In the genomic region with DNA sequence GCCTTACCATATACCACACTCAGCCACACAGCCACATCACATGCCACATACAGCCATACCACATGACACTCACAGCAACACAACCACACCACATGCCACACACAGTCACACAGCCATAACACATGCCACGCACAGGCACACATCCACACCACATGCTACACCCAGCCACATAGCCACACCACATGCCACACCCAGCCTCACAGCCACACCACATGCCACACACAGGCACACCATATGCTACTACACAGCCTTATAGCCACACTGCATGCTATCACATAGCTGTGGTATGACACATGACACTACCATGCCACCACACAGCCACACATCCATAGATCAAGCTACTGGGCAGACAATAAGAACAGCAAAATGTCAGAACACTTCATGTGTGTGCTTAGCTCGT, we compare ENCODE assay signal across 25 mouse cellular contexts.
DNase-seq lines count a peak whose midpoint lies in the region; ATAC-seq and TF ChIP-seq lines count a peak whose summit lies in the region.
"Had no signal": no experiment of that assay in that cellular context is flagged by ENCODE, and none has a peak within 500 bp of the region (broad histone marks: within the 10 kb centered on the region; RNA-seq: fewer than 3 reads in every experiment).

No protein-coding gene starts in this region.

- no peak overlapping the region for H3K4me2 ChIP-seq in embryonic facial prominence, embryonic 11.5 days (ENCODE audit: low read depth, low read length)
- no peak overlapping the region for H3K4me2 ChIP-seq in heart, embryonic 13.5 days
- H3K4me2 ChIP-seq in heart, embryonic 11.5 days: no peak overlapping the region
- no peak overlapping the region for H3K4me2 ChIP-seq in kidney, embryonic 16.5 days (replicated peaks; ENCODE audit: low read depth, low read length)
- no peak overlapping the region for H3K4me2 ChIP-seq in midbrain, embryonic 13.5 days (replicated peaks)
- no peak overlapping the region for H3K4me2 ChIP-seq in midbrain, postnatal 0 days (ENCODE audit: low read depth, low read length, poor library complexity, severe bottlenecking)
- H3K4me2 ChIP-seq: embryonic facial prominence, embryonic 15.5 days; heart, embryonic 12.5 days; intestine, embryonic 15.5 days; neural tube, embryonic 13.5 days had no signal

- H3K9me3 ChIP-seq in embryonic facial prominence, embryonic 11.5 days (replicated peaks; ENCODE audit: control insufficient read depth, low read length): no peaks in the 10 kb centered on the region
- H3K9me3 ChIP-seq in embryonic facial prominence, embryonic 10.5 days: no peaks in the 10 kb centered on the region
- H3K9me3 ChIP-seq in heart, embryonic 13.5 days: no peaks in the 10 kb centered on the region
- H3K9me3 ChIP-seq in heart, embryonic 11.5 days (replicated peaks; ENCODE audit: control insufficient read depth, low read length): no peaks in the 10 kb centered on the region
- H3K9me3 ChIP-seq in kidney, embryonic 16.5 days (ENCODE audit: low read length): no peaks in the 10 kb centered on the region
- H3K9me3 ChIP-seq in midbrain, embryonic 13.5 days: no peaks in the 10 kb centered on the region
- H3K9me3 ChIP-seq in midbrain, postnatal 0 days (ENCODE audit: low read length): no peaks in the 10 kb centered on the region
- H3K9me3 ChIP-seq: embryonic facial prominence, embryonic 15.5 days; heart, embryonic 12.5 days; intestine, embryonic 15.5 days; neural tube, embryonic 13.5 days had no signal

- H3K36me3 ChIP-seq in embryonic facial prominence, embryonic 11.5 days (replicated peaks; ENCODE audit: control insufficient read depth, insufficient read depth, low read depth, low read length): no peaks in the 10 kb centered on the region
- H3K36me3 ChIP-seq in embryonic facial prominence, embryonic 10.5 days (replicated peaks): no peaks in the 10 kb centered on the region
- H3K36me3 ChIP-seq in heart, embryonic 13.5 days: no peaks in the 10 kb centered on the region
- H3K36me3 ChIP-seq in heart, embryonic 11.5 days (ENCODE audit: control insufficient read depth, insufficient read depth, low read length): no peaks in the 10 kb centered on the region
- H3K36me3 ChIP-seq in kidney, embryonic 16.5 days (ENCODE audit: insufficient read depth, low read length): no peaks in the 10 kb centered on the region
- no peaks in the 10 kb centered on the region for H3K36me3 ChIP-seq in midbrain, embryonic 13.5 days
- no peaks in the 10 kb centered on the region for H3K36me3 ChIP-seq in midbrain, postnatal 0 days (ENCODE audit: insufficient read depth, low read length)
- H3K36me3 ChIP-seq: embryonic facial prominence, embryonic 15.5 days; heart, embryonic 12.5 days; intestine, embryonic 15.5 days; neural tube, embryonic 13.5 days had no signal

- H3K9ac ChIP-seq in embryonic facial prominence, embryonic 11.5 days (replicated peaks; ENCODE audit: low read length): no peak overlapping the region
- no peak overlapping the region for H3K9ac ChIP-seq in heart, embryonic 13.5 days
- H3K9ac ChIP-seq in heart, embryonic 11.5 days (ENCODE audit: low read depth, low read length): no peak overlapping the region
- no peak overlapping the region for H3K9ac ChIP-seq in kidney, embryonic 16.5 days (replicated peaks; ENCODE audit: low read length)
- no peak overlapping the region for H3K9ac ChIP-seq in midbrain, embryonic 13.5 days (replicated peaks)
- H3K9ac ChIP-seq in midbrain, postnatal 0 days (replicated peaks; ENCODE audit: low read length, poor library complexity, severe bottlenecking): no peak overlapping the region
- H3K9ac ChIP-seq: embryonic facial prominence, embryonic 15.5 days; heart, embryonic 12.5 days; intestine, embryonic 15.5 days; liver, embryonic 14.5 days; neural tube, embryonic 13.5 days had no signal

- H3K27me3 ChIP-seq in embryonic facial prominence, embryonic 11.5 days (ENCODE audit: control insufficient read depth, insufficient read depth, low read length): no peaks in the 10 kb centered on the region
- no peaks in the 10 kb centered on the region for H3K27me3 ChIP-seq in embryonic facial prominence, embryonic 10.5 days (replicated peaks; ENCODE audit: low read depth, poor library complexity, severe bottlenecking)
- no peaks in the 10 kb centered on the region; the same call in 1 of the 2 replicates for H3K27me3 ChIP-seq in heart, embryonic 13.5 days (replicated peaks)
- H3K27me3 ChIP-seq in heart, embryonic 11.5 days (ENCODE audit: control insufficient read depth, insufficient read depth, low read length): no peaks in the 10 kb centered on the region
- no peaks in the 10 kb centered on the region for H3K27me3 ChIP-seq in kidney, embryonic 16.5 days (ENCODE audit: insufficient read depth, low read length)
- H3K27me3 ChIP-seq in midbrain, embryonic 13.5 days: peaks cover 4% of the 10 kb centered on the region; the same call in 1 of the 2 replicates
- no peaks in the 10 kb centered on the region for H3K27me3 ChIP-seq in midbrain, postnatal 0 days (ENCODE audit: insufficient read depth, low read length)
- H3K27me3 ChIP-seq: embryonic facial prominence, embryonic 15.5 days; heart, embryonic 12.5 days; intestine, embryonic 15.5 days; neural tube, embryonic 13.5 days had no signal

- no peaks in the 10 kb centered on the region for H3K4me1 ChIP-seq in embryonic facial prominence, embryonic 11.5 days (ENCODE audit: control insufficient read depth, insufficient read depth, low read length)
- peaks cover 16% of the 10 kb centered on the region; the same call in 1 of the 2 replicates for H3K4me1 ChIP-seq in embryonic facial prominence, embryonic 10.5 days
- H3K4me1 ChIP-seq in heart, embryonic 13.5 days: no peaks in the 10 kb centered on the region
- H3K4me1 ChIP-seq in heart, embryonic 11.5 days (ENCODE audit: control insufficient read depth, insufficient read depth, low read length): peaks cover 5% of the 10 kb centered on the region; the same call in 1 of the 2 replicates
- H3K4me1 ChIP-seq in kidney, embryonic 16.5 days (ENCODE audit: insufficient read depth, low read length): peaks cover 8% of the 10 kb centered on the region; the same call in 1 of the 2 replicates
- H3K4me1 ChIP-seq in midbrain, embryonic 13.5 days (replicated peaks): peaks cover 27% of the 10 kb centered on the region
- 0 out of 2 replicates have a peak, but pooled peaks cover 3% of the 10 kb centered on the region for H3K4me1 ChIP-seq in midbrain, postnatal 0 days (ENCODE audit: insufficient read depth, low read length)
- H3K4me1 ChIP-seq: embryonic facial prominence, embryonic 15.5 days; heart, embryonic 12.5 days; intestine, embryonic 15.5 days had no signal

- ATAC-seq in embryonic facial prominence, embryonic 11.5 days (replicated peaks; ENCODE audit: insufficient number of reproducible peaks, low FRiP score, low TSS enrichment, low read depth): 0 out of 2 replicates have a peak, but pooled peaks have one; percentile 54
- ATAC-seq in heart, embryonic 13.5 days (ENCODE audit: extremely low read depth, insufficient number of reproducible peaks, low FRiP score, low TSS enrichment): 0 out of 2 replicates have a peak, but pooled peaks have one; percentile 27
- no peak for ATAC-seq in heart, embryonic 11.5 days (replicated peaks; ENCODE audit: insufficient number of reproducible peaks, low FRiP score, low TSS enrichment)
- ATAC-seq in kidney, embryonic 16.5 days (ENCODE audit: low FRiP score, low TSS enrichment): 0 out of 2 replicates have a peak, but pooled peaks have one; percentile 28
- ATAC-seq in midbrain, embryonic 13.5 days: peak; percentile 47; the same call in 1 of the 2 replicates
- no peak for ATAC-seq in midbrain, postnatal 0 days (ENCODE audit: low FRiP score)
- ATAC-seq: activated CD4-positive, CD25-positive, alpha-beta regulatory T cell, adult 4 months; intestine, embryonic 15.5 days had no signal

- H3K27ac ChIP-seq in embryonic facial prominence, embryonic 11.5 days (replicated peaks; ENCODE audit: low read depth, low read length): no peak overlapping the region
- no peak overlapping the region for H3K27ac ChIP-seq in embryonic facial prominence, embryonic 10.5 days (replicated peaks)
- no peak overlapping the region for H3K27ac ChIP-seq in heart, embryonic 13.5 days (replicated peaks)
- H3K27ac ChIP-seq in heart, embryonic 11.5 days (ENCODE audit: low read depth, low read length): no peak overlapping the region
- H3K27ac ChIP-seq in kidney, embryonic 16.5 days (ENCODE audit: low read length): no peak overlapping the region
- no peak overlapping the region for H3K27ac ChIP-seq in midbrain, embryonic 13.5 days
- no peak overlapping the region for H3K27ac ChIP-seq in midbrain, postnatal 0 days (ENCODE audit: low read depth, low read length)
- H3K27ac ChIP-seq: embryonic facial prominence, embryonic 15.5 days; gastrocnemius, adult 2 months; intestine, embryonic 15.5 days; kidney, postnatal 0 days; liver, embryonic 14.5 days; macrophage; neural tube, embryonic 13.5 days had no signal

- TF ChIP-seq CTCF in midbrain, postnatal 0 days (IDR thresholded peaks at IDR 0.05): no peak

- no peak for DNase-seq in embryonic facial prominence, embryonic 11.5 days (ENCODE audit: low spot score)
- DNase-seq in embryonic facial prominence, embryonic 10.5 days (ENCODE audit: low spot score): no peak
- no peak for DNase-seq in kidney, postnatal 25 days
- DNase-seq in midbrain, postnatal 0 days (ENCODE audit: low spot score): no peak
- DNase-seq: gastrocnemius, adult 2 months; gastrocnemius, postnatal 36 days; heart, postnatal 10 days; kidney, adult 2 months; layer of hippocampus, postnatal 36 days; lung, adult 2 months; lung, postnatal 10 days; thymus, adult 18-20 months; thymus, postnatal 25 days had no signal

- 85% methylated on average over 2 of the region's 2 CpGs for WGBS in embryonic facial prominence, embryonic 11.5 days
- WGBS in embryonic facial prominence, embryonic 10.5 days: 82% methylated on average over 2 of the region's 2 CpGs
- WGBS in heart, embryonic 13.5 days: 72% methylated on average over 2 of the region's 2 CpGs
- WGBS in heart, embryonic 11.5 days (ENCODE audit: insufficient replicate concordance): 76% methylated on average over 2 of the region's 2 CpGs
- WGBS in kidney, embryonic 16.5 days: 88% methylated on average over 2 of the region's 2 CpGs
- 86% methylated on average over 2 of the region's 2 CpGs for WGBS in midbrain, embryonic 13.5 days
- WGBS in midbrain, postnatal 0 days: 85% methylated on average over 2 of the region's 2 CpGs

- no peak overlapping the region for H3K4me3 ChIP-seq in embryonic facial prominence, embryonic 11.5 days (ENCODE audit: low read depth, low read length)
- H3K4me3 ChIP-seq in embryonic facial prominence, embryonic 10.5 days: no peak overlapping the region
- H3K4me3 ChIP-seq in heart, embryonic 13.5 days: no peak overlapping the region
- H3K4me3 ChIP-seq in heart, embryonic 11.5 days (ENCODE audit: low read depth, low read length): no peak overlapping the region
- H3K4me3 ChIP-seq in kidney, embryonic 16.5 days (ENCODE audit: low read length): no peak overlapping the region
- H3K4me3 ChIP-seq in midbrain, embryonic 13.5 days (replicated peaks): no peak overlapping the region
- no peak overlapping the region for H3K4me3 ChIP-seq in midbrain, postnatal 0 days (ENCODE audit: low read depth, low read length)
- H3K4me3 ChIP-seq: embryonic facial prominence, embryonic 15.5 days; gastrocnemius, adult 2 months; heart, embryonic 12.5 days; intestine, embryonic 15.5 days; neural tube, embryonic 13.5 days had no signal

Comparison
In these comparisons a context has a peak if more than half of its experiments do, and no peak if none do; other contexts are left out.
1. ATAC-seq: peak in embryonic facial prominence, embryonic 11.5 days (single experiment), heart, embryonic 13.5 days (single experiment), kidney, embryonic 16.5 days (single experiment) and midbrain, embryonic 13.5 days (single experiment); none in heart, embryonic 11.5 days (single experiment) and midbrain, postnatal 0 days (single experiment).